Mouse (Mus musculus) cerebellum, postnatal 10 days (tissue): ENCODE data around the gene Nptx1.

Experiments used
- DNase-seq, 2 experiments: peaks; one replicate each; pipeline ENCODE4 v3.0.0; 2021; ENCODE audit warnings: mixed read lengths in 2 of 2

The Nptx1 gene

DNA sequence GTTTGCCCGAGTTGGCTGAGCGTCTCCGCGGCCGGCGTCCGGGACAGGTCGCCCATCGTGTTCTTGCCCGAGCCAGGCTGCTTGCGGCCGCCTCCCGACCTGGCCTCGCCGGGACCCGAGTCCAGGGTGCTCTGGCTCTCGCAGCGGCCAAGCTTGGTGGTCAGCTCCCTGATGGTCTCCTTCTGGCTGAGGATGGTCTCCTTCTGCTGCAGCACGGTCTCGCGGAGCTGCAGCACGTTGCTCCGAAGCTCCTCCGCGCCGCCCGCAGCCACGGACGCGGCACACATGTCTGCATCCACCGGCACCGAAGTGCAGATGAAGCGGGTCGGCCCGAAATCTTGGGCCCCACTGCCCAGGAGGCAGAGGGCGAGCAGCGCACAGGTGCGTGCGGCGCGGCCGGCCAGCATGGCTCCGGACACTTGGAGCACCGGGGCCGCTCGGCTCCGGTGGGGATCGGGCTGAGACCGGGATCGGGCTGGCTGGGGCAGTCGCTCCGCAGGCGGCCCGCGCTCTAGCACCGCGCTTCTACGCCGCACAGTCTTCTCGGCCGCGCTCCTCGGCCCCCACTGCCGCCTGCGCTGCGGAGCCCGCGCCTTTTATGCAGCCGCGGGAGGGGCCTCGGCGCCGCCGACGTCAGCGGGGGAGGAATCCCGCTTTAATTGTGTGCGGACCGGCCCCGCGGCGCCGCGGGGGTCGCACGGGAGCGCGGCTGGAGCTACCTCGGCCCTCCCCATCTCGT is at the start of gene Nptx1:
Gene Nptx1 (minus strand): TSS at position 571 of the 739 bp plus-strand sequence.
- DNase-seq: peak; percentile 81 to 84

DNA sequence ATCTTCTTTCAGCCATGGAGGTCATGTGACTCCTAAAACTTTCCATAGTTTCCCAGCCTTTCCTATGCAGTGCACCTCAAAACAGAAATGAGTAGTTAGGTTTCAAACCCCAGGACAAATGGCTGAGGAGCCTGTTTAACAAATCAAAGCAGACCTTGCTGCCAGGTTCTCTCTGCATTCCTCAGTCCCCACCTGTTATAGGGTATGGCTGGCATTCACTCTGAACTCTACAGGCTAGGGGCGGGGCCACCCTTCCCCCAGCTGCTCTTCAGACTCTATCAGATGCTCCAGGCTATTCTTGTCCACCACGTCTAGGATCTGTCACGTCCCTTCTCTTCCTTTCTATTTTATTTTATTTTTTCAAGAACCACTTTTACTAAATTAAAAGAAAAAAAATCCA is 46.4 kb upstream of the Nptx1 start:
- DNase-seq: no peak

DNA sequence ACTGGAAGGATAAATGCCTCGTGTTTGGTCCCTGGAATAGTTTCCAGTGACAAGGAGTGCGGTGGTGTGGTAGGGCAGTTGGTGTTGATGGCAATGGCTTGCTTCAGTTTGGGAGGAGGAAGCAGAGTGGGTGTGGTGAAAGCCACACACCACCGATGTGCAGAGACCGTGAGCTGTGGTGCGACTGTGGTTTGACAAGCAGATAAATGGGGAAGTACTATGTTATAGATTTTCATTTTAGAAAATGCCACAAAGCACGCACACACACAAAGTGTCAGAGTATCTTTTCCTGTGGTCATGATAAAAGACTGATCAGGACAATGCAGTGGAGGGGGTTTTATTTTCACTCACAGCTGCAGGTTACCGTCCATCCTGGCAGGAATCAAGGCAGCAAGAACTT is 41.7 kb upstream of the Nptx1 start:
- no peak for DNase-seq

DNA sequence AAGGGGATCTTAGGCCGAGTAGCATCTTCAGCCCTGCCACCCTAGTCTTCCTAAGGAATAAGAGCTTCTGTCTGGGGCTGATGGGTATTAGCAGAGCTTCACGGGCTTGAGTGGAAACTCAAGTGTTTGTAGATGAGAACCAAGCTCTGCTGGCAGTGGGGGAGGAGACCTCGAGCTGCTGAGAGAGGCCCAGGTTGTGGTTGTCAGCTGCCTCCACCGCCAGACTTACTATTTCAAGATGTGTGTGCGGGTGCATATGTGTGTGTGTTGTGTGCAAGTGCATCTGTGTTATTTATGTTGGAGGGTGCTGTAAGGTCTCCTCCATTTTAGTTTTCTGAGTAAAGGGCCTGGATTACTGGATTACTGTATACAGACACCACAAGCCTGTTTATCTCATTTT is 39.6 kb upstream of the Nptx1 start:
- no peak for DNase-seq

DNA sequence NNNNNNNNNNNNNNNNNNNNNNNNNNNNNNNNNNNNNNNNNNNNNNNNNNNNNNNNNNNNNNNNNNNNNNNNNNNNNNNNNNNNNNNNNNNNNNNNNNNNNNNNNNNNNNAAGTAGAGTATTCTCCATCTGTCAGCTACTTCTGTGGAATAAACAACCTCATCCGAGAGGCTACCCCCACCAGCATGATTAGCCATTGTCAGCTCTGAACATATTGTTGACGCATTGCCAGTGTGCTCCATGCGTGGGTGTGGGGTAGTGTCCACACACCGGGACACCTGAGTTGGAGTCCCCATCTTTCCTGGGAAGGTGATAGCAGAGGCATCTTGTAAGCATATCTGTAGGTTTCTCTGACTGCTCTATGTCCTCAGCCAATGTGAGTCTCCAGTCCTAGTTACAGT is 39.0 kb upstream of the Nptx1 start:
- peak in 1 of 2 experiments; percentile 21 for DNase-seq

DNA sequence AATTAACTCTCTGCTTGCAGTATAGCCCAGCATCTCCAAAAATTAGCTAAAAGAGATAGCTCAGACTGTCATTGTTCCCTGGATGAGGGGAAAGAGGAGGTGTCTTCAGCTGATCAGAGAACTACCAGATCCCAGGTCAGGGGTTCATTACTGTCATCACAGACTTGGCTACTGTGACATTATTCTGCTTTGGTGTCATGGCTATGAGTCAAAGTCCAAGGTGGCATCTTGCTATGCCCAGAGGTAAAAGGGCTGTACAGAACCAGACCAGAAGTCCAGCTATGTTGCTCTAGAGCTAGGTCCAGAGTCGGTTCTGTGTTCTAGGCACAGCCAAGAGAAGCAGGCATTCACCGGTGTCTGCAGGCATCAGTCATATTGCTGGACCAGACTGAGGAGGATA is 30.2 kb upstream of the Nptx1 start:
- no peak for DNase-seq

DNA sequence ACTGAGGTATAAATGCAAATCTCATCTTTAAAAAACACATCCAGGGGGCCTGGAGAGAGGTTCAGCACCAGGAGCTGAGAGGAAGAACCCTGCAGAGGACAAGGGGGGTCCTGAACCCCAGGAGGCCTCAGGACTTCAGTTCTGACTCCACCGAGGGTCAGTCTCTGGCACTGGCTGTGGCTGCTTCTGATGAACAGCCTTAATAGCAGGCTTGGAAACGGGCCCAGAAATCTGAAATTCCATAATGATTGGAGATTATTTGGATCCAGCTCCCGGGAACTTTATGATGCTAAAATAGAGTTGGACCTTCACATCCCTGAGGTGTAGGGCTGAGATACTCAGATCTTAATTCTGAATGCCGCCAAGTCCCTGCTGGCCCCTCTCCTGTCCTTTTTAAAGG is 29.3 kb upstream of the Nptx1 start:
- no peak for DNase-seq

DNA sequence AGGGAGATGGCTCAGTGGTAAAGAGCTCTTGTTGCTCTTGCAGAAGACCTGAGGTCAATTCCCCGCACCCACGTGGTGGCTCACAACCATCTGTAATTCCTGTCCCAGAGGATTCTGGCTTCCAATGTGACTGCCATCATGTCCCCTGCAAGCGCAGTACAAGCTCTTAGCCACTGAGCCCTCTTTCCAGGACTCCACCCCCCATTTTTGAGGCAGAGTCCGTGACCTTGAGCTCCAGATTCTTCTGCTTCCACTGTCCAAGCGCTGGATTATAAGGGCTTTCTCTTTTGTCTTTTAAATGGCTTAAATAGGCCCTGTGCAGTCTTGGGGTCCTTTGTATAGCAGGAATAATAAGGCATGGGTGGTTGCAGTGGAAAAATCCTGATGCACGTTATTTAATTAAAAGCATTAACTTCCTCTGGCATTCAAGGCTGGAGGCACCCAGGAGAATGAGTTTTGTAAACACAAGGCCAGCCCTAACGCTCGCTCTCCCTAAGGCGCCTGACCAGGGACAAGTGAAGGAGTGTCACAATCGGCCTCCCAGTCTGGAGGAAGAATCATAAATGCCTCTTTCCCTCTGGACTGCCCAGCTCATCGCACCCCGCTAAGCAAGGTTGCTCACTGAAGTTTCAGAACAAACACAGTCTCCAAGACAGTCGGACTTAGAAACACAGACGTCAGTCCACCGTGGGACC is 24.9 kb upstream of the Nptx1 start:
- DNase-seq: no peak

DNA sequence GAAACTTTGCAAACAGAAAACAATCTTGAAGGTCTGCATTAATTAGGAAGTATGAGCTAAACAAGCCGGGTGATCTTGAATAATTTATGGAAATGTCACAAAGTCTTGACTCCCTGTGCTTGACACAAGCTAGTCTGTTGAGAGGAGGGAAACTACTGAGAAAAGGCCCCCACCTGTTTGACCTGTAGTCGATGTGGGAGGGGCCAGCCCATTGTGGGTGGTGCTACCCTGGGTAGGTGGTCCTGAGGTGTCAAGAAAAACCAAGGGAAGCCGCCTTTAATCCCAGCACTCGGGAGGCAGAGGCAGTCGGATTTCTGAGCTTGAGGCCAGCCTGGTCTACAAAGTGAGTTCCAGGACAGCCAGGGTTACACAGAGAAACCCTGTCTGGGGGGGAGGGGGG is 18.6 kb upstream of the Nptx1 start:
- DNase-seq: no peak

DNA sequence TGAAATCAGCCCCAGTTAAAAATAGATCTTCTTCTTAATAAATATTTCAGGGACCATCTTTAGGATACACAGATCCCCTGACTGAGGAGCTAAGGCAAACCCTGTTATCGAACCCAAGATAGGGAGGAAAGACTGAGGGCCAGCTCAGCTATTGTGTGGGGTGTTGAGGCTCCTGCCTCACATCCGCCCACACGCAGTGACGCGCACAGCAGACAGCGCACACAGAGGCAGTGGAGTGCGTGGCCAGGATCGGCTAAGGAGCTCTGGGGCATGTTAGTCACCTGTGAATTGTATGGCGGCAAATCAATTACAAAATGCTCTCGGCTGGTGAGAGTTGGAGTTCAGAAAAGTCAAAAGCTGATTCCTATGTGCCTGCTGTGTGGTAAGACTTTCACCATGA is 18.1 kb upstream of the Nptx1 start:
- DNase-seq: peak in 1 of 2 experiments; percentile 22

DNA sequence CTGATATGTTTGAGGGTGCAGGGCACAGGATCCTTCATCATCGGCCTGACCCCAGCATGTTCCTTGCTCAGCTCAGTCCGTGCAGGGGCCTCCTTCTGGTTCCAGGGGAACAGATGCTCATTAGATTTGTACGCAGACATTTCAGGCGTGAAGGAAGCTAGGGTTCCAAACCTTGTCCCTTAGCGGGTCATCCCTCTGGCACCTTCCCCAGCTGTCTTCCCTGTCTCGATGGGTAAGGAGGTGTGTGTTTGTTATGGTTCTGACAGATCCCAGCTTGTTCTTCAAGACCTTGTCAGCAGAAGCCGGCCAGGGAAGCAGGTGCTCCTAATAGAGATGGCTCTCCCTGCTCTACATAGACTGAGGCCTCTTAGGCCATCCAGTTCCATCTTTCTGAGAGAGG is 17.5 kb upstream of the Nptx1 start:
- peak; percentile 77 to 79 for DNase-seq

DNA sequence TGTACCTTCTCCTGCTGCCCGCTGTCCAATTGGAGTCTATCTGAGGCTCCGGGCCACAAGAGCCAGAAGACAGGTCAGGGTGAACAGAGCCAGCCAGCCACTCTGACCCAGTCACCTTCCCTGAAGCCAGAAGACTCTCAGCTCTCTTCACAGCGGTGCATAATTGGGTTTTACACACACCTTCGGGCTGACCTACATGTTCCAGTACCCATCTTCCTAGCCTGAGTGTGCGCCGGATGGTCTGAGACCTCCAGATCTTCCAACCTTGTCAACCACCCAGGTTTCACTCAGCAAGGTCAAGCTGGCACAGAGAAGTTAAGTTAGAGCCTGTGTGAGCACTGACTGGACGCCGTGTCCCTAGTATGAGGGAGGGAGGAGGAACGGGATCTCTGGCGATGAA is 16.8 kb upstream of the Nptx1 start:
- no peak for DNase-seq

DNA sequence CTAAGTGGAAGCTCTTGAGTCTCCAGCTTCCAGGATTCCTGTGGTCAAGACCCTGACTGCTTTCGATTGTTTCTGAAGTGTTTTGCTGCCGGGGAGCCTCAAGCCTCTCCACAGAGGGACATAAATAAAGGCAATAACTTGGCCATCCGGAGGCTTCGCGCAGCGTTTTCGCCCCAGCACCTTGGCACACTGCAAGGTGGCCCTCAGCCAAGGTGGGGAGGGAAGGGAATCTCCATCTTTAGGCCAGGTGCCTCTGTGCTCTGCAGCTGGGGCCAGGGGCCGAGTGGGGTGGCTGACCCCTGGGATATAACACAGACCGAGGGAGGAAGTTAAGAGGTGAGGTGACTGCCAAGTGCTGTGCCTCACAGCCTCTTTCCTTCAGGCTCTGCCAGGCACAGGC is 15.6 kb upstream of the Nptx1 start:
- peak; percentile 63 to 71 for DNase-seq

DNA sequence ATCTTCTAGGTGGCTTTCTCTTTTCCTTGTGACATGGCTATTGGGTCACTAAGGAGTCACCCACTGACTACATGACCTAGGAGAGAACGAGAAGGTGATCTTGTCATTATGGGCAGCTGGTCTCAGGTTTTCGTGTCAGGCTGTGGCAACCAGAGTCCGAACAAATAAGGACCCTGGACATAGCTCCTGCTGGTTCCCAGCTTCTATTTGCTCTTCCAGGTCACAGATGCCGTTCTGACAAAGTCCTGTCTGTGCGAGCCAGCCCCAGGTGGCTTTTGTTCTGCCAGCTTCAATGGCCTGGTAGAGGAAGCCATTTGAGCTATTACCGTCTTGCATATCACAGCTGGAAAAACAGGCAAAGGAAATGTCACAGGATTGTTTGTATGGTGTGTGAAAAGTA is 14.7 kb upstream of the Nptx1 start:
- DNase-seq: no peak

DNA sequence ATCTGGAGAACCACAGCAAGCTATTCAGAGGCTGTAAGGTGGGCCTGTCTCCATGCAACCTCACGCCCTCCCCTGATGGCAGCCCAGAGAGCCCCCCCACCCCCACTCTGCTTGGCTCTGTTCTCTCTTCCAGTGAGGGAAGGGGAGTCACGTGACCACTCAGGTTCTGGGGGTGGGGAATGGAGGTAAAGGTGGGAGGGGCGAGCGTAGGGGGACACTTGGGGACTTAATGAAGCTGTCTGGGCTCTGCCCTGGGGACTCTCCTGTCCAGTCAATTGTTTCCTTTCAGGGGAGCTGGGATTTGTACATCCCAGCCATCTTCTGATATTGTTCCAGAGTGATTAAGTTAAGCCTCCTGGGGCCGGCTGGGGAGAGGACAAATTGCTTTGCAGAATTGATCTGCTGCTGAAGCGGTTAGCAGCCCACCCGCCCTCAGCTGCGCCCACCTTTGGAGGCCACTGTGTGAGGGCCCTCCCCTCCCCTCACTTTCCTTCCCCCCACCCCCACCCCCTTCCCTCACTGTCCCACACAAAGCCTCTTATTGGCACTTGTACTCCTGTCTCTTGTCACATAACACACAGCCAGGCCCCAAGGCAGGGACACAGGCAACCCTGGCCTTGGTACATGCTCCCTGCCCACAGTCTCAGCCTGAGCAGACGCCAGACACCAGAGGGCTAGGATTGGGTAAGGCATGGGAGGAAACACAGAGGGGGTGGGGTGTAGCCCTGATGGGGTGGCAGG is 11.5 kb upstream of the Nptx1 start:
- DNase-seq: no peak

DNA sequence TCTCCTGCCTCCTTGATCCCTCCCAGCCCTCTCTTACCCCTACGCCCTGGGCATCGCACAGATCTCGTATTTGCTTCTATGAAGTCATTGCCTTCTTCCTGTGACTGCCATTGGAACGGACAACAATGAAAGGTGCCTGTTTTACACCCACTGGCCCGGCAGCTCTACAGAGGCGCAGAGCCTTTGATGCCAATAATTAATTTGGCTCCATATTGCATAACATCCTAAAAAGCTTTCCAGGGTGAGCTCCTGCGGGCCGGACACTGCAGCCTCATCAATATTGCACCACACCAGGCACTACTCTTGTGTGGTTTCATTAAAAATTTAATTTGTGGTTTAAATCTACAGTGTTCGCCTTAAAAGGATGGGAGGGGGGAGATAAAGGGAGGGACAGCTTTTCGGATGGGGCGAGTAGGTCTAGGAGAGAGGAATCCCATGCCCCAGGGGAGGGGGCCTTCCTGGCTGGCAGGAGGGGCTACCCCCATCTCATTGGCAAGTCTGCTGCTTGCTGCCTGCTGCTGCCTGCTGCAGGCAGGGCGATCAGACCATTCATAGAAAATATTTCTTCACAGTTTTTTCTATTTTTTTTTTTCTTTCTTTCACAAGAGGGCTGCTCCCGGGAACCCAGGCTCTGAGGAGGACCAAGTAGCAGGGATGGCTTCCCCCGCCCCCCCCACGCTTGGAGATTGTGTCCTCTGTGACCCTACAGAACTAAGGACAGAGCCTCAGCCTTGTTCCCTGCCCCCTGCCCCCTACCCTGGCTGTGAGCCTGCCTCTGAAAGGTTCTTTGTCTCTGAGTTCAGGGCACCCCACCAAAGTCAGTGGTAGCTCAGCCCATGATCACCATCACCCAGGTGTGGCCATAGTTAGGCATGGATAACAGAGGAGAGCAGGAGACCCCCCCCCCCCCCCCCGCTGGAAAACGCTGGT is 10.7 kb upstream of the Nptx1 start:
- DNase-seq: peak in 1 of 2 experiments; percentile 56

DNA sequence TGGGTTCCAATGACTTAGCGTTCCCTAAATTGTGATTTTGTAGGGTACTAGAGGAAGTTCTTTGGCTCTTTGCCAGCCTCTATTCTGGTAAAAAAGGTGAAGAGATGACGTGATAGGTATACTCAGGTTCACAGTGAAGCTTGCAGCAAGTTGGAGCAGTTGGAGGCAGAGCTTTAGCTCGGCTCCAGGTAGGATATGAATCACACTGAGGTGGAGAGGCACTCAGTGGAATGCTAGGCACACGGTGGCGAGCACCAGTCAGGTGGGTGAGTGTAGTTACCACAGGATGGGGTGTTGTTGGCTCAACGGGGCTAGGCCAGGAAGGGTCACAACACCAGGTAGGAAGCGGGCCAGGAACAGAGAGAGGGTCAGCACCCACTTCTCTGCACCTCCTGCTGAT is 7.6 kb upstream of the Nptx1 start:
- peak in 1 of 2 experiments; percentile 26 for DNase-seq

DNA sequence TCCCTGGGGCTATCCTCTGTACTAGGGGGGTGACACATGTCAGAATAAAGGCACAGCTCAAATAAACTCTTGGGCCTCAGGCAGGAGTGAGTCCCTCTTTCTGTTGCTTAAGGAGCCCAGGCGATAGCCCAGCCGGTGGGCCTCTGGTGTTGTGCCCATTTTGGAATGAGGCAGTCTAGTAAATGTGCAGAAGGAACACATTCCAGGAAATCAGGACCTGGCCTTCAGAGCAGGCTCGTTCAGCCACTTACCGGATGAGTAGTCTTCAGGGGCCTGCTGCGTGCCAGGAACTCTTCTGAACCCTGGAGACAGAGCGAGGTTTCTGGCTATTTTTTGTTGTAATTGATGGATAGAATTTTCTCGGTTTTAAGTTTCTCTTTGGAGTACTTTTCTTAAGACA is 7.2 kb upstream of the Nptx1 start:
- peak; percentile 48 to 58 for DNase-seq

DNA sequence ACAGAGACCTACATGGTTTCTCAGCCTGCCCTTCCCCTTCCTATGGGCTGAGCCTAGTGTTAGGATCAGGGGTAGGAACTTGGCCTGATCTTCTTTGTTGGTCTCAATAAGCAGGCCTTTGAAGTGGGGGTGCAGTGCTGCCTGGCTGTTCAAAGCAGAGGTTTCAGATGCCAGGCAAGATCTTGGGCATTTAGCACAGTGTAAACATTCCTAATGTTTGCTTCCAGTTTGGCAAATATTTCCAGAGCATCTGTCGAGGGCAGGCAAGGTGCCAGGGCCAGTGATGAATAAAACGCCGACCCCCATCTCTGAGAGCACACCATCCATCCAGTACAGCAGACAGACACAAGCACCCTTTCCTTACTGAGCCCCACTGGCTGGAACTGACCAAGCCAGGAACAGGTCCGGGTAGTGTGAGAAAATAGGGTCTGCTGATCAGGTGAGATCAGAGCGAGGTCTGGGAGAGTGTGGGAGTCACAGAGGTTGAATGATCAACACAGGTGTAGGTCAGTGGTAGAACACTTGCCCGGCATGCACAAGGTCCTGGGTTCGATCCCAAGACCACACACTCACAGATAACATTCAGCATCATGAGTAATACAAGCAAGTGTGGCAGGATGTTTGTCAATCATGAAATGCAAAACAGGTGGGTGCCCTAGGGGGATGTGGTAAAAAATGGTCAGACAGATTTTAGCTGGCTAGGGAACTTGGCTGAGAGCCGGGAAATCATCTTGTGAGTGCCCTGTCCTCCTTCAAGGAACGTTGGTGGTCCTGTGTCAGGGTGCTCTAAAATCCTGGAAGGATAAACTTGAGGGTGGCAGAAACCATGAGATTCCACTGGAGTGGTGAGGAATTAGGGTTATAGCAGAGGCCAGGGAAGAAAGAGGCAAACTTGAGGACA is 5.6 kb upstream of the Nptx1 start:
- peak; percentile 76 to 84 for DNase-seq

DNA sequence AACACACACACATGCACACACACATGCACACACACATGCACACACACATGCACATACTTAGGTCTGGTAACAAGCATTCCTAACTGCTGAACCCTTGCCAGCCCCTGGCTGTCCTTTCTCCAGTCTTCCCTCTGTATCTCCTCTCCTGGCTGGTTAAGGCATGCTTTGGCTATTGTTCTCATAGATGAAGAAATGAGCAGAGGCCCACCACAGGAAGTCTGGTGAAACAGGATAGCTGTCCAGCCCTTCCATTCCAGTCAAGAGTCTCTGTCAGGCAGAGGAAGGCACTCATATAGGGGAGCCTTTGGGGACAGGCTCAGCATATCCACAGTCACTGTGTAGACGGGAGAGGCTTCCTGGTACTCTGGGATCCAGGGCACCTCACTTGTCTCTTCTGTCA is 4.7 kb upstream of the Nptx1 start:
- peak in 1 of 2 experiments; percentile 46 for DNase-seq

DNA sequence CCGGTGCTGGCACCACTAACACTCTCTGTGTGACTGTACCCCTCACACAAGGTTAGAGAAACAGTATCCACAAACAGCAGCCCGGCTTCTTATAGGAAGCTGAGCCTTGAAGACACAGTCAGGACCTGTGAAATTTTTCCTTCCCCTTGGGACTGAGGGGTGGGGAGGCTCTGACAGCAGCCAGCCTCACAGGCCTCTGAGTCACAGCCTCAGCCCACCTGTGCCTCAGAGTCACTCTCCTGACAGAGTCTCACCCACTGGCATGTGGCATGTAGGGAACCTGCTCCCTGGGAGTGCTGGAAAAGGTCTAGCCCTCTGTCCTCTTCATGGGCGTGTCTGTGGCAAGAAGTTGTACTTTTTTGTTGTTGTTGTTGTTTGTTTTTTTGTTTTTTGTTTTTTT is 3.9 kb upstream of the Nptx1 start:
- DNase-seq: no peak
